ENCODE assay signal across 7 mouse cellular contexts in genomic region chr1:59749724-59750123, GRCm38 (mm10). TPM values are rescaled to one million over a fixed set of nuclear protein-coding genes. Genes with fewer than 3 reads are reported as not detected.
A peak's percentile ranks its signal among the peaks of the same experiment; 100 is the strongest.
DNase-seq lines count a peak whose midpoint lies in the region; TF ChIP-seq lines count a peak whose summit lies in the region.
"Not testable (repeated sequence)": the region's sequence is repeated elsewhere in the genome, so short reads cannot be mapped to it uniquely, and the experiment has no call there.

No protein-coding gene starts in this region.

- TF ChIP-seq CTCF in ES-Bruce4 (IDR thresholded peaks at IDR 0.05; ENCODE audit: low read depth, low read length), result peak; percentile 38
- peak; percentile 37 for TF ChIP-seq CTCF in layer of hippocampus, adult 2 months (conservative IDR thresholded peaks at IDR 0.05)

- DNase-seq in 416B (ENCODE audit: low read depth) (peak; percentile 62), NIH3T3 (ENCODE audit: low read depth) (peak; percentile 36), ZHBTc4 (ENCODE audit: low read depth, low spot score) (peak; percentile 85)
- DNase-seq in adrenal gland, postnatal 25 days, result peak; percentile 4
- not testable (repeated sequence) for DNase-seq in layer of hippocampus, adult 2 months (ENCODE audit: low spot score in 2 of 2)
- DNase-seq in splenic B cell, adult 2 months (ENCODE audit: low read depth, low spot score), result peak; percentile 16

- not testable (repeated sequence) for TF ChIP-seq EP300 in ES-Bruce4 (IDR thresholded peaks at IDR 0.05; ENCODE audit: insufficient read depth, low read depth, low read length)

- not testable (repeated sequence) for H3K9me3 ChIP-seq in ES-Bruce4 (replicated peaks; ENCODE audit: control insufficient read depth, insufficient read depth, low read length, poor library complexity, severe bottlenecking)

- H3K4me1 ChIP-seq in ES-Bruce4 (ENCODE audit: control insufficient read depth, insufficient read depth, low read length), result not testable (repeated sequence)

- not testable (repeated sequence) for H3K27ac ChIP-seq in ES-Bruce4 (ENCODE audit: insufficient read depth, low read length); layer of hippocampus, adult 2 months

- H3K4me3 ChIP-seq in ES-Bruce4 (ENCODE audit: low read depth, low read length); layer of hippocampus, adult 2 months: not testable (repeated sequence)

- TF ChIP-seq POLR2A in ES-Bruce4 (IDR thresholded peaks at IDR 0.05; ENCODE audit: insufficient read depth, low read length), result not testable (repeated sequence)

- not testable (repeated sequence) for H3K27me3 ChIP-seq in ES-Bruce4 (ENCODE audit: control insufficient read depth, insufficient read depth, low read length, poor library complexity, severe bottlenecking); splenic B cell, adult 2 months (ENCODE audit: control insufficient read depth, insufficient read depth, low read length, poor library complexity, severe bottlenecking)

- not testable (repeated sequence) for H3K36me3 ChIP-seq in ES-Bruce4 (ENCODE audit: control insufficient read depth, insufficient read depth, low read length, poor library complexity, severe bottlenecking); splenic B cell, adult 2 months (ENCODE audit: control insufficient read depth, insufficient read depth, low read length, poor library complexity, severe bottlenecking)

- not testable (repeated sequence) for H3K9ac ChIP-seq in ES-Bruce4 (ENCODE audit: low read depth, poor library complexity, severe bottlenecking)

RNA-seq across cellular contexts. Expression of gene Bmpr2, which starts 13.5 kb away (rescaled TPM):
- polyA plus RNA-seq in ES-Bruce4 (2011; ENCODE audit: insufficient read depth, insufficient read length, low read depth, missing spikeins), result 28.5 and 29.2 TPM in 2 replicates
- total RNA-seq in adrenal gland, postnatal 25 days (2021), result 70.5 and 79.4 TPM in 2 replicates
- 10 to 100 TPM; 90.3 to 91.2 TPM for total RNA-seq in layer of hippocampus, adult 2 months (2021)
